Mouse (Mus musculus) neural tube, embryonic 15.5 days (tissue): Measurements from ENCODE around the gene Faah. TPM values are rescaled to one million over a fixed set of nuclear protein-coding genes. Genes with fewer than 3 reads are reported as not detected.

Source experiments
- ATAC-seq: fragments of 200-750 bp; cut with Nextera tagmentation; 2 replicates; pipeline ENCODE4 v1.8.0; 2017; ENCODE audit warnings: mild to moderate bottlenecking, moderate TSS enrichment, moderate library complexity; ENCODE audit not compliant: low FRiP score
- H3K27ac ChIP-seq: fragments of 300-500 bp; sonication (generic); replicated peaks from 2 replicates; pipeline ENCODE4 v1.5.1; 2015; ENCODE audit warnings: mild to moderate bottlenecking, inconsistent platforms
- H3K27me3 ChIP-seq: fragments of 300-500 bp; sonication (generic); replicated peaks from 2 replicates; pipeline ENCODE4 v1.6.1; 2015; ENCODE audit warnings: inconsistent platforms
- H3K36me3 ChIP-seq: fragments of 300-500 bp; sonication (generic); 2 replicates; pipeline ENCODE4 v1.6.1; 2015; ENCODE audit warnings: inconsistent platforms
- H3K4me1 ChIP-seq: fragments of 300-500 bp; sonication (generic); 2 replicates; pipeline ENCODE4 v1.6.1; 2015; ENCODE audit warnings: inconsistent platforms
- H3K4me2 ChIP-seq: fragments of 300-500 bp; sonication (generic); 2 replicates; pipeline ENCODE4 v1.6.1; 2015; ENCODE audit warnings: inconsistent platforms, mild to moderate bottlenecking, moderate library complexity
- H3K4me3 ChIP-seq: fragments of 300-500 bp; sonication (generic); replicated peaks from 2 replicates; pipeline ENCODE4 v1.5.1; 2015; ENCODE audit warnings: mild to moderate bottlenecking, inconsistent platforms
- H3K9ac ChIP-seq: fragments of 300-500 bp; sonication (generic); replicated peaks from 2 replicates; pipeline ENCODE4 v1.6.1; 2015; ENCODE audit warnings: mild to moderate bottlenecking, inconsistent platforms
- H3K9me3 ChIP-seq: fragments of 300-500 bp; sonication (generic); replicated peaks from 2 replicates; pipeline ENCODE4 v1.6.1; 2016; ENCODE audit warnings: inconsistent platforms
- WGBS: fragments of 180-500 bp; shearing (Covaris S2); methylation state at CpG from one replicate; pipeline ENCODE4 v1.1.7; 2015; ENCODE audit warnings: mixed read lengths; 5-methylcytosine and 5-hydroxymethylcytosine counted together
- polyA plus RNA-seq: library from polyadenylated mRNA; unstranded; fragments of >200 nt; fragmentation: Nextera tagmentation; extraction: Ambion mirVana; gene quantifications from 2 replicates; pipeline ENCODE4 v1.2.1, GENCODE M21; 2015

Gene Faah
- 18.9 and 22.8 TPM in 2 replicates for polyA plus RNA-seq

DNA sequence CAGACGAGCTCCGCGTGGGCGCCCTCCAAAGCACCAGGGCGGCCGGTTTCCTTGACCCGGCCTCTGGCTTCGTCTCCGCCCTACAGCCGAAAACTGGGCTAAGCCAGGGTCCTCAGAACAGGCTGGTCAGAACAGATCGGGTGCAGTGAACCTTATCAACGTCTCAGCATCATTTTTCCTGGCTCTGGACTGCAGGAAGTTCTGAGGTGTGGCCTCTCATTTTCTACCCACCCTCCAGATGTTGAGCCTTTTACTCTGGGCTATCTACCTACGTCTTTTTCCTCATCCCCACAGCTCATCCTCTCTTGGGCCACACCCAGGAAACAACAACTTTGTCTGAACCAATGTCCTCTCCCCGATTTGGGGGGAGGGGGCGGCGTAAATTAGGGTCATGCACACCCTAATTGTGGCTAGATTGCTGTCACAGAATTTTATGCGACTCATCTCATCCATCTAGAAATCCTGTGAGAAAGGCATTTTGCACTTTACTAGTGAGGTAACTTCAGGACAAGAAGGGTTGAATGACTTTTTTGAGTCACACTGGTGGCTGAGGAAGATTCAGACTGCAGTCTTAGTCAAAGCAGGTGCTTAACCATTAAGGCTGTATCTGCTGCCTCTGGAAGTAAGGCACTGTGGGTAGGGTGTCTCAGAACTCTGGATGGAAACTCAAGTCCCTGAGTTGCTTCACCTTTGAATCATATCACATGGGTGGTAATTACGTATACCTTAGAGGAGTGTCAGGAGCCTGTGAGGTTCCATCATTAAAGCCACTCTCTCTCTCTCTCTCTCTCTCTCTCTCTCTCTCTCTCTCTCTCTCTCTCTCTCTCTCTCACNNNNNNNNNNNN, at the start of gene Faah:
Gene Faah, minus strand, starts transcription at position 25 of the 845 bp plus-strand sequence.
- peaks cover 40% of the 10 kb centered on the region for H3K27me3 ChIP-seq

DNA sequence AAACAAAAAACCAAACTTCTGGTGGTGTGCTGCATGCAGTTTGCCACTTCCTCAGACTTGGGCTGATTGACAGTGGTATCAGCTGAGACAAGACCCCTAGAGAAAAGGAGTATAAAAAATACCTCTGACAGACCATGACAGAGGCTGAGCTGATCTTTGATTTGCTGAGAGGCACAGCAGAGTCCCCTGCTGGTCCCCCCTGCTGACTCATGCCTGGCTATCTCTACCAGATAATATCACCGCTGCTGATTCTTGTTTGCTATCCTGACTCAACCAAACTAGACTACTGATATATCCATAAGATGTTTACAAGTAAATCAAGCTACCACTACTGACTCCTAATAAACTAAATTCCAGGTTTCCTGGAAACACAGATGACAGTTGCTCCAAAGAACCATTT, 46.1 kb upstream of the Faah start:
- Histone ChIP-seq H3K36me3 (peaks cover 25% of the 10 kb centered on the region), H3K4me2 (no peak overlapping the region), H3K27me3 (no peaks in the 10 kb centered on the region), H3K4me1 (no peaks in the 10 kb centered on the region), H3K9me3 (no peaks in the 10 kb centered on the region), H3K27ac (no peak overlapping the region), H3K9ac (no peak overlapping the region), H3K4me3 (no peak overlapping the region)
- 63% methylated on average over 1 of the region's 1 CpGs for WGBS
- no peak for ATAC-seq

More for the DNA sequence above, at the start of gene Faah:
- H3K36me3 ChIP-seq = no peaks in the 10 kb centered on the region
- H3K4me2 ChIP-seq = peak within 1 kb of the TSS; percentile 95
- no peaks in the 10 kb centered on the region for H3K9me3 ChIP-seq
- peak; percentile 58 for ATAC-seq
- H3K4me3 ChIP-seq = peak within 1 kb of the TSS; percentile 80
- peak within 1 kb of the TSS; percentile 82 for H3K9ac ChIP-seq
- peak within 1 kb of the TSS; percentile 81 for H3K27ac ChIP-seq
- H3K4me1 ChIP-seq = peaks cover 19% of the 10 kb centered on the region
- WGBS = 5% methylated on average over 18 of the region's 18 CpGs

DNA sequence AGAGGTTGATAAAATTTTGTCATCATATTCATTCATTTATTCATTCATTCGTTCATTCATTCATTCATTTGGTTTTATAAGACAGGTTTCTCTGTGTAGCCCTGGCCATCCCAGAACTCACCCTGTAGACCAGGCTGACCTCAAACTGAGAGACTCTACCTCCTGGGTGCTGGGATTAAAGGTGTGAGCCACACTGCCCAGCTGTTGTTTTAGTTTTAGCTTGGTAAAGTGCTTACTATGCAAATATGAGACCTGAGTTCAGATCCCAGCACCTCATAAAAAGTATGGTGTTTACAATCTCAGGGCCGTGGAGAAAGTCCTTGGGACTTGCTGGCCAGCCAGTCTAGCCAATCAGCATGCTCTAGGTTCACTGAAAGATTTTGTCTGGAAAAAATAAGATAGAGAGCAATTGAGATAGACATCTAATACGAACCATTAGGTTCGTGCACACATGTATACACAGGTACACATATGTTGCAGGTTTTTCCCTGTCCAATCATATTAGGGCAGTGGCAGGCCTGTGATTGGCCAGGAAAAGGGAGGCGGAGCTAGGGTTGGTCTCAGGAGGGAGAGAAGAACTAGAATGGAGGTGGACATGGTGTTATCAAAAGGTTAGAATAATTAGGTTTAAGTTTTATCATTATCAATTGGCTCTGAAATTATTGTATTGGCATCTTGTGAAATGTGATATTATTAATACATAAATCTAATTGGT, 41.4 kb upstream of the Faah start:
- WGBS = 82% methylated on average over 5 of the region's 5 CpGs
- Histone ChIP-seq H3K4me1 (peaks cover 6% of the 10 kb centered on the region), H3K27ac (no peak overlapping the region), H3K4me3 (no peak overlapping the region), H3K9me3 (no peaks in the 10 kb centered on the region), H3K4me2 (no peak overlapping the region), H3K27me3 (no peaks in the 10 kb centered on the region), H3K9ac (no peak overlapping the region), H3K36me3 (no peaks in the 10 kb centered on the region)
- no peak for ATAC-seq

DNA sequence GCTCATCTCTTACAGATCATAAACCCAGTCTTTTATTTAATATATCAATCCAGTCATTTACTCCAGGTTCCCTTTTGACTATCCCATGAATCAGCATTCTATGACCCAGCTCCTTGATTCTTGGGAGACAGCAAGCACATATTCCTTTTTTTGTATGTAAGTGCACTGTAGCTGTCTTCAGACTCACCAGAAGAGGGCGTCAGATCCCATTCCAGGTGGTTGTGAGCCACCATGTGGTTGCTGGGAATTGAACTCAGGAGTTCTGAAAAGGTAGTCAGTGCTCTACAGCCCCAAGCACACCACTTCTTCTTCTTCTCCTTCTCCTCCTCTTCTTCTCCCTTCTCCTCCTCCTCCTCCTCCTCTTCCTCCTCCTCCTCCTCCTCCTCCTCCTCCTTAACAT, 39.8 kb upstream of the Faah start:
- H3K9ac ChIP-seq = no peak overlapping the region
- H3K4me2 ChIP-seq = no peak overlapping the region
- H3K36me3 ChIP-seq = no peaks in the 10 kb centered on the region
- ATAC-seq = no peak
- no peak overlapping the region for H3K27ac ChIP-seq
- H3K4me1 ChIP-seq = peaks cover 15% of the 10 kb centered on the region
- 3% methylated on average over 1 of the region's 1 CpGs for WGBS
- no peaks in the 10 kb centered on the region for H3K27me3 ChIP-seq
- no peak overlapping the region for H3K4me3 ChIP-seq
- H3K9me3 ChIP-seq = no peaks in the 10 kb centered on the region

- H3K36me3 ChIP-seq = no peaks in the 10 kb centered on the region
- no peaks in the 10 kb centered on the region for H3K9me3 ChIP-seq
- H3K9ac ChIP-seq = peak within 1 kb of the TSS; percentile 57
- peak; percentile 94 for ATAC-seq
- H3K4me3 ChIP-seq = peak within 1 kb of the TSS; percentile 64
- H3K4me1 ChIP-seq = peaks cover 18% of the 10 kb centered on the region
- under 1% methylated on average over 35 of the region's 35 CpGs for WGBS
- peak within 1 kb of the TSS; percentile 81 for H3K4me2 ChIP-seq
- H3K27me3 ChIP-seq = no peaks in the 10 kb centered on the region
- H3K27ac ChIP-seq = peak within 1 kb of the TSS; percentile 92
Measured at GRCm38 (mm10) chr4:116053399-116053961, 35.8 kb upstream of the Faah start, which contains the start of gene Nsun4. Gene Nsun4, minus strand, starts transcription at chr4:116053876.

- Histone ChIP-seq H3K9ac (peak overlapping the region; percentile 57), H3K4me1 (peaks cover 18% of the 10 kb centered on the region), H3K36me3 (no peaks in the 10 kb centered on the region), H3K4me3 (peak overlapping the region; percentile 64), H3K27me3 (no peaks in the 10 kb centered on the region), H3K9me3 (no peaks in the 10 kb centered on the region), H3K4me2 (peak overlapping the region; percentile 81), H3K27ac (peak overlapping the region; percentile 92)
- 9% methylated on average over 22 of the region's 22 CpGs for WGBS
- peak; percentile 66 for ATAC-seq
Measured at GRCm38 (mm10) chr4:116052526-116053293, 35.0 kb upstream of the Faah start.

GRCm38 (mm10) chr4:116049211-116049610, 31.5 kb upstream of the Faah start:
- Histone ChIP-seq H3K4me3 (no peak overlapping the region), H3K27ac (no peak overlapping the region), H3K4me1 (peaks cover 13% of the 10 kb centered on the region), H3K4me2 (no peak overlapping the region), H3K36me3 (no peaks in the 10 kb centered on the region; the same call in 1 of the 2 replicates), H3K27me3 (no peaks in the 10 kb centered on the region), H3K9ac (no peak overlapping the region), H3K9me3 (no peaks in the 10 kb centered on the region)
- 87% methylated on average over 3 of the region's 3 CpGs for WGBS
- ATAC-seq = no peak

DNA sequence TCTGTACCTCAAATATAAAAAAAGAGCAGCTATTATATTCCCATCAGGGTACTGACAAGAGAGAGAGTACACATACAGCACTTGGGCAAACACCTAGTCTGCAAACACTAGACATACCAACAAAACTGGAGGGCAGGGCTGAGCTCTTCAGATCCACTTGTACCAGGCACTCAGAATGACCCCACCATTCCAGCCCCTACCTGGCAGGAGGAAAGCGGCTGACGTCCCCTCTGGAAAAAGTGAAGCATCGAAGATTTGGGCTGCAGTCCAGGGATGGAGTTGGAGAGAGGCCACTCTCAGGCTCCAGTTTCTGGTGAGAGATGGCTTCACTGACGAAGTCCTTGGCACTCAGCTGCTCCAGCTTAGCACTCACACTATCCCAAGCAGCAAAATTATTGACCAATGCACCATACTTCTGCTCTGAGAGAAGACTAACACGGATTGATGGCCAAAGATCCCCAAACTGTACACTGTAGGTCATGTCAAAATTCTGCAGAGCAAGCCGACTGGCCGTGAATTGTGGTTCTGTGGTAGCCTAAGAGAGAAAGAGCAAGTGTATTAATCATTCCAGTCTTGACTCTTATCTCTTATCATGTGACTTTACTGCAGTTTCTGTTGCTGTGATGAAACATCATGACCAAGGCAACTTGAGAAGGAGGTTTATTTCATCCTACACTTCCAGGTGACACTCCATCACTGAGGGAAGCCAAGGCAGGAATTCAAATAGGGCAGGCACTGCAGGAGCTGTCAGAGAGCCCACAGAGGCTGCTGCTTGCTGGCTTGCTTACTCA, 30.6 kb upstream of the Faah start:
- Histone ChIP-seq H3K4me3 (no peak overlapping the region), H3K4me2 (no peak overlapping the region), H3K27ac (no peak overlapping the region), H3K9ac (no peak overlapping the region), H3K36me3 (peaks cover 3% of the 10 kb centered on the region; the same call in 1 of the 2 replicates), H3K9me3 (no peaks in the 10 kb centered on the region), H3K4me1 (peaks cover 11% of the 10 kb centered on the region), H3K27me3 (no peaks in the 10 kb centered on the region)
- no peak for ATAC-seq
- 81% methylated on average over 7 of the region's 7 CpGs for WGBS

- Histone ChIP-seq H3K27me3 (no peaks in the 10 kb centered on the region), H3K4me1 (peaks cover 4% of the 10 kb centered on the region), H3K27ac (no peak overlapping the region), H3K4me2 (no peak overlapping the region), H3K36me3 (peaks cover 3% of the 10 kb centered on the region; the same call in 1 of the 2 replicates), H3K9ac (no peak overlapping the region), H3K4me3 (no peak overlapping the region), H3K9me3 (no peaks in the 10 kb centered on the region)
- WGBS = 93% methylated on average over 1 of the region's 1 CpGs
- no peak for ATAC-seq
Measured at GRCm38 (mm10) chr4:116047681-116048080, 30.0 kb upstream of the Faah start.

DNA sequence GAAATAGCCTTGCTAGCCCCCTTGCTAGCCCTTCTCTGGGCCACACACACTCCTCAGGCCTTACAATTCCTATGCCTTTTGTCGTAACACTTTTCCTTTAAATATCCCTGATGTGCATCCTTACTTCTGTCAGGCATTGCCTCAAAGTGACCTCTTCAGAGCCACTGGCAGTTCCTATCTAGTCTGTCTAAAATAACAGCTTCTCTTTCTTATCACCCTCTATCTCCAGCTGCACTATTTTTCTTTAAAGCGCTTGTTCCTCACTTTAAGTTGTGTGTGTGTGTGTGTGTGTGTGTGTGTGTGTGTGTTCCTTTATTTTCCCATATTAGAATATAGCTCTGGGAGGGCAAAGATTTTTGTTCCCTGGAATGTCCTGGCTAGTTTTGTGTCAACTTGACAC, 28.9 kb upstream of the Faah start:
- Histone ChIP-seq H3K27me3 (no peaks in the 10 kb centered on the region), H3K27ac (no peak overlapping the region), H3K36me3 (peaks cover 3% of the 10 kb centered on the region; the same call in 1 of the 2 replicates), H3K4me3 (no peak overlapping the region), H3K4me1 (no peaks in the 10 kb centered on the region), H3K9me3 (no peaks in the 10 kb centered on the region), H3K9ac (no peak overlapping the region), H3K4me2 (no peak overlapping the region)
- ATAC-seq = no peak
- 95% methylated on average over 2 of the region's 2 CpGs for WGBS
